In the genomic region with DNA sequence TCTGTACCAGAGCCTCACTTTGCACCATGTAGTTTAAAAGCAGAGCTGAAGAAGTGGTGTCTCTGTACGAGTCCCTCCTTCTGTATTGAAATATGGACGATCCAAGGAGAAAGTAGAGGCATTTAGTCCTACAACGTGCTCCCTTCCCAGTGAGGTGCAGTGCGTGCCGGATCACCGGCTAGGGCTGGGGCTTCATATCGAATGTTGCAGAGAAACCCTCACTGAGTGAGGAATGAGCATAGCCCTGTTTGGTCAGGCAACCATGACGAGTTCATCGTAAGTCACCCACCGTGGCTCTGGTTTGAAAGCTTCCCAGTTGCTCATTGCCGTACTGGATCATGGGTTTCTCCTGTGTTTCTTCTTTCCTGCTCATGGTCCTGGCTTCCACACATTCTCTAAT, we compare ENCODE assay signal across 26 mouse cellular contexts. TPM values are rescaled to one million over a fixed set of nuclear protein-coding genes. Genes with fewer than 3 reads are reported as not detected.
DNase-seq lines count a peak whose midpoint lies in the region; ATAC-seq lines count a peak whose summit lies in the region.
"Had no signal": no experiment of that assay in that cellular context is flagged by ENCODE, and none has a peak within 500 bp of the region (broad histone marks: within the 10 kb centered on the region; RNA-seq: fewer than 3 reads in every experiment).

No protein-coding gene starts in this region.

- no peak overlapping the region for H3K27ac ChIP-seq in intestine, embryonic 16.5 days (ENCODE audit: low read length)
- H3K27ac ChIP-seq in intestine, embryonic 15.5 days = no peak overlapping the region
- peak overlapping the region; percentile 27 for H3K27ac ChIP-seq in kidney, embryonic 16.5 days (ENCODE audit: low read length)
- H3K27ac ChIP-seq in stomach, embryonic 16.5 days (ENCODE audit: low read length) = peak overlapping the region; percentile 2; the same call in 1 of the 2 replicates
- H3K27ac ChIP-seq: forebrain, embryonic 10.5 days; forebrain, embryonic 13.5 days; heart, adult 2 months; heart, embryonic 10.5 days; heart, embryonic 13.5 days; hindbrain, embryonic 10.5 days; hindbrain, embryonic 13.5 days had no signal

- no peaks in the 10 kb centered on the region for H3K27me3 ChIP-seq in intestine, embryonic 16.5 days (replicated peaks; ENCODE audit: control insufficient read depth, insufficient read depth, low read length)
- no peaks in the 10 kb centered on the region for H3K27me3 ChIP-seq in intestine, embryonic 15.5 days (replicated peaks)
- no peaks in the 10 kb centered on the region for H3K27me3 ChIP-seq in kidney, embryonic 16.5 days (ENCODE audit: insufficient read depth, low read length)
- no peaks in the 10 kb centered on the region for H3K27me3 ChIP-seq in stomach, embryonic 16.5 days (ENCODE audit: control insufficient read depth, insufficient read depth, low read length)
- H3K27me3 ChIP-seq: CH12.LX; forebrain, embryonic 13.5 days; heart, embryonic 13.5 days; Patski had no signal

- no peak overlapping the region for H3K9ac ChIP-seq in intestine, embryonic 16.5 days (ENCODE audit: low read depth, low read length)
- H3K9ac ChIP-seq in intestine, embryonic 15.5 days = no peak overlapping the region
- H3K9ac ChIP-seq in kidney, embryonic 16.5 days (replicated peaks; ENCODE audit: low read length) = 0 out of 2 replicates have a peak overlapping the region, but pooled peaks have one; percentile 7
- H3K9ac ChIP-seq in stomach, embryonic 16.5 days (ENCODE audit: low read length) = no peak overlapping the region
- H3K9ac ChIP-seq: forebrain, embryonic 13.5 days; heart, embryonic 13.5 days; hindbrain, embryonic 13.5 days had no signal

- H3K36me3 ChIP-seq in intestine, embryonic 16.5 days (ENCODE audit: control insufficient read depth, insufficient read depth, low read length) = 0 out of 2 replicates have a peak, but pooled peaks cover 3% of the 10 kb centered on the region
- peaks cover 16% of the 10 kb centered on the region; the same call in 1 of the 2 replicates for H3K36me3 ChIP-seq in intestine, embryonic 15.5 days
- H3K36me3 ChIP-seq in kidney, embryonic 16.5 days (ENCODE audit: insufficient read depth, low read length) = no peaks in the 10 kb centered on the region
- H3K36me3 ChIP-seq in stomach, embryonic 16.5 days (ENCODE audit: control insufficient read depth, insufficient read depth, low read length) = no peaks in the 10 kb centered on the region

- H3K4me3 ChIP-seq in intestine, embryonic 16.5 days (ENCODE audit: low read length) = no peak overlapping the region
- H3K4me3 ChIP-seq in intestine, embryonic 15.5 days (replicated peaks) = no peak overlapping the region
- H3K4me3 ChIP-seq in kidney, embryonic 16.5 days (ENCODE audit: low read length) = no peak overlapping the region
- no peak overlapping the region for H3K4me3 ChIP-seq in stomach, embryonic 16.5 days (replicated peaks; ENCODE audit: low read length)
- H3K4me3 ChIP-seq: forebrain, embryonic 10.5 days; forebrain, embryonic 13.5 days; heart, adult 2 months; heart, embryonic 10.5 days; heart, embryonic 13.5 days; hindbrain, embryonic 10.5 days; hindbrain, embryonic 13.5 days had no signal

- H3K9me3 ChIP-seq in intestine, embryonic 16.5 days (ENCODE audit: control insufficient read depth, low read length) = no peaks in the 10 kb centered on the region
- H3K9me3 ChIP-seq in intestine, embryonic 15.5 days = no peaks in the 10 kb centered on the region
- H3K9me3 ChIP-seq in kidney, embryonic 16.5 days (ENCODE audit: low read length) = no peaks in the 10 kb centered on the region
- no peaks in the 10 kb centered on the region for H3K9me3 ChIP-seq in stomach, embryonic 16.5 days (replicated peaks; ENCODE audit: control insufficient read depth, low read length)
- H3K9me3 ChIP-seq: forebrain, embryonic 10.5 days; forebrain, embryonic 13.5 days; G1E; heart, embryonic 10.5 days; heart, embryonic 13.5 days; hindbrain, embryonic 10.5 days; hindbrain, embryonic 13.5 days had no signal

- H3K4me1 ChIP-seq in intestine, embryonic 16.5 days (ENCODE audit: control insufficient read depth, insufficient read depth, low read length) = peaks cover 5% of the 10 kb centered on the region; the same call in 1 of the 2 replicates
- no peaks in the 10 kb centered on the region for H3K4me1 ChIP-seq in intestine, embryonic 15.5 days (replicated peaks)
- H3K4me1 ChIP-seq in kidney, embryonic 16.5 days (ENCODE audit: insufficient read depth, low read length) = no peaks in the 10 kb centered on the region
- H3K4me1 ChIP-seq in stomach, embryonic 16.5 days (ENCODE audit: control insufficient read depth, insufficient read depth, low read length) = no peaks in the 10 kb centered on the region
- H3K4me1 ChIP-seq: forebrain, embryonic 10.5 days; forebrain, embryonic 13.5 days; heart, embryonic 10.5 days; hindbrain, embryonic 10.5 days; hindbrain, embryonic 13.5 days had no signal

- DNase-seq in kidney, adult 11 months = no peak
- no peak for DNase-seq in lung, postnatal 25 days (ENCODE audit: low spot score)
- DNase-seq: adrenal gland, postnatal 10 days; adrenal gland, postnatal 36 days; B cell, adult 2 months; cerebellum, adult 18-20 months; cerebellum, adult 9-10 months; cerebellum, postnatal 14 days; gastrocnemius, postnatal 10 days; gastrocnemius, postnatal 36 days had no signal

- WGBS in intestine, embryonic 16.5 days = 84% methylated on average over 11 of the region's 11 CpGs
- WGBS in intestine, embryonic 15.5 days = 87% methylated on average over 11 of the region's 11 CpGs
- 41% methylated on average over 11 of the region's 11 CpGs for WGBS in kidney, embryonic 16.5 days
- 91% methylated on average over 11 of the region's 11 CpGs for WGBS in stomach, embryonic 16.5 days

- ATAC-seq in intestine, embryonic 16.5 days = peak; percentile 30; the same call in 1 of the 2 replicates
- no peak; the same call in none of the 2 replicates for ATAC-seq in intestine, embryonic 15.5 days
- ATAC-seq in kidney, embryonic 16.5 days (ENCODE audit: low FRiP score, low TSS enrichment) = peak; percentile 85
- no peak for ATAC-seq in stomach, embryonic 16.5 days (ENCODE audit: insufficient read depth, low FRiP score)
- ATAC-seq: forebrain, embryonic 13.5 days; forebrain, embryonic 16.5 days; hindbrain, embryonic 16.5 days; Patski had no signal

- no peak overlapping the region for H3K4me2 ChIP-seq in intestine, embryonic 16.5 days (ENCODE audit: low read depth, low read length)
- no peak overlapping the region for H3K4me2 ChIP-seq in intestine, embryonic 15.5 days (replicated peaks)
- H3K4me2 ChIP-seq in kidney, embryonic 16.5 days (replicated peaks; ENCODE audit: low read depth, low read length) = 0 out of 2 replicates have a peak overlapping the region, but pooled peaks have one; percentile 6
- H3K4me2 ChIP-seq in stomach, embryonic 16.5 days (ENCODE audit: low read depth, low read length) = no peak overlapping the region
- H3K4me2 ChIP-seq: forebrain, embryonic 13.5 days; heart, embryonic 13.5 days; hindbrain, embryonic 13.5 days had no signal

RNA-seq across cellular contexts. Expression of a gene that starts 42.7 kb away (rescaled TPM):
- polyA plus RNA-seq in intestine, embryonic 16.5 days (2015; fragmentation: Nextera tagmentation; extraction: Ambion mirVana) = 3.9 and 4.6 TPM in 2 replicates
- 4.8 and 5.3 TPM in 2 replicates for polyA plus RNA-seq in intestine, embryonic 15.5 days (2015; fragmentation: Nextera tagmentation; extraction: Ambion mirVana)
- 5.1 and 6.0 TPM in 2 replicates for polyA plus RNA-seq in kidney, embryonic 16.5 days (2015; fragmentation: Nextera tagmentation; extraction: Ambion mirVana)
- polyA plus RNA-seq in stomach, embryonic 16.5 days (2015; fragmentation: Nextera tagmentation; extraction: Ambion mirVana) = 4.5 and 4.6 TPM in 2 replicates

RNA-seq across cellular contexts. Expression of a gene that starts 42.7 kb away (rescaled TPM):
- 138 and 151 TPM in 2 replicates for polyA plus RNA-seq in intestine, embryonic 16.5 days (2015; fragmentation: Nextera tagmentation; extraction: Ambion mirVana)
- 155 and 165 TPM in 2 replicates for polyA plus RNA-seq in intestine, embryonic 15.5 days (2015; fragmentation: Nextera tagmentation; extraction: Ambion mirVana)
- 153 and 156 TPM in 2 replicates for polyA plus RNA-seq in kidney, embryonic 16.5 days (2015; fragmentation: Nextera tagmentation; extraction: Ambion mirVana)
- polyA plus RNA-seq in stomach, embryonic 16.5 days (2015; fragmentation: Nextera tagmentation; extraction: Ambion mirVana) = 141 and 149 TPM in 2 replicates

Comparison
In these comparisons a context has a peak if more than half of its experiments do, and no peak if none do; other contexts are left out.
1. ATAC-seq: peak in intestine, embryonic 16.5 days (single experiment) and kidney, embryonic 16.5 days (single experiment); none in intestine, embryonic 15.5 days (single experiment) and stomach, embryonic 16.5 days (single experiment).
2. H3K27ac ChIP-seq: peak in kidney, embryonic 16.5 days (single experiment) and stomach, embryonic 16.5 days (single experiment); none in intestine, embryonic 16.5 days (single experiment) and intestine, embryonic 15.5 days (single experiment).